Mouse (Mus musculus) natural killer cell, adult 2 months (primary cell): ENCODE results near the gene St14.

Source experiments
- DNase-seq, 2 experiments: peaks; one replicate each; pipeline ENCODE4 v3.0.0; 2022; ENCODE audit warnings: low spot score in 2 of 2

St14 gene

GRCm38 (mm10) chr9:31126079-31126478 lies 5.6 kb downstream of the St14 start:
- DNase-seq: no peak

DNA sequence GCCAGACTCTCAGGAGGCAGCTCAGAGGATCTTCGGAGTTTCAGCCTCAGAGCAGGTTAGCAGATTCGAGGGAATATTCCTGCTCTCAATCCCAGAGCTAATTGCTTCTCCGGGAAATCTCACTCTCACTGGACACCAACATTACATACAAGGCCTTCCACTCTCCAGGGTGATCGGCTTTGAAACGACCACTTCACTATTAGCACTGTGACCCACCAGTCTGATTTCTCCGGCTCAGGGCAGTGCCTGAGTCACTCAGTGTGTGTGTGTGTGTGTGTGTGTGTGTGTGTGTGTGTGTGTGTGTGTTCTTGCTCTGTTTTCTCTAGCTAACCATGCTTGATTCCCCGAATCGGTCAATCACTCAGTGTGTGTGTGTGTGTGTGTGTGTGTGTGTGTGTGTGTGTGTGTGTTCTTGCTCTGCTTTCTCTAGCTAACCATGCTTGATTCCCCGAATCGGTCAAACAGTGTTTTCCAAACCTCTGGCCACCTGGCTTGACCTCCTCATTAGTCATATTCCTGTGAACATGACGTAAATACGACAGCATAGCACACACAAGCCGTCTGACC lies 9.1 kb downstream of the St14 start:
- DNase-seq: no peak

- DNase-seq: no peak
Observed at GRCm38 (mm10) chr9:31120533-31120915, 11.1 kb downstream of the St14 start.

GRCm38 (mm10) chr9:31119882-31120532 lies 11.6 kb downstream of the St14 start:
- no peak for DNase-seq

GRCm38 (mm10) chr9:31119405-31119804 lies 12.2 kb downstream of the St14 start:
- no peak for DNase-seq

- DNase-seq: no peak
Observed at GRCm38 (mm10) chr9:31118520-31119298, 12.9 kb downstream of the St14 start.

GRCm38 (mm10) chr9:31117488-31117887 lies 14.2 kb downstream of the St14 start:
- DNase-seq: no peak

DNA sequence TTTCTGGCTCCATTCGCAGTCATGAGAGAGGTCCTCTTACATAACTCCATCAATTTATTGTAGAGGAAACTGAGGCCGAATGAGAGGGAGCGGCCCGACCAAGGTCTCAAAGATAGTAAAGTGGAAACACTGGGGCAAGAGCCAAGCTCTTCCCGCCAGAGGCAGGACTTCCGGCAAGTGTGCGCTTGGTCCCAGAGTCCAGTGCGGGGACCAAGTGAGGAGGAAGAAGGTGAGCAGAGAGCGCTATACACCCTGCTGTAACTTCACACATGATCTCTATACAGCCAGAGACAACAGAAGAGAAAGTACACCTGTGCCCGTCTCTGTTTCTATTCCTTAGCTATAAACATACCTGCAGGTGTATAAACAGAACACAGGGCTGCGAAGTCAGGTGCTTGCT lies 14.6 kb downstream of the St14 start:
- no peak for DNase-seq

DNA sequence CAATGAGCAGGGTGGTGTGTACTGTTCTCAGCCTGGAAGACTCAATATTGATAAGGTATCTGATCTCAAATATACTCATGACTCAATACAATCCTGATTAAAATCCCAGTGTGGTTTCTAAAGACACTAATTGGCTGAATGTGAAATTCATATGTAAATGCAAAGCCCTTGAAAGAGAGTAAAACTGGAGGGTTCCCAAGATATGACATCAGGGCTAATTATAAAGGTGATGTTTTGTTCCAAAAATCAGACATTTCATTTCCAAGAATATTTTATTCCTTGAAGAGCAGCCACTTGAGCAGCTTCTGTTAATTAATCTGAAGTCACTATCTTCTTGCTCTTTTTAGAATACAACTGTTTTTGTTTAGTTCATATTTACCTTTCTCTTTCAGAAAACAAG lies 16.1 kb downstream of the St14 start:
- DNase-seq: no peak

DNA sequence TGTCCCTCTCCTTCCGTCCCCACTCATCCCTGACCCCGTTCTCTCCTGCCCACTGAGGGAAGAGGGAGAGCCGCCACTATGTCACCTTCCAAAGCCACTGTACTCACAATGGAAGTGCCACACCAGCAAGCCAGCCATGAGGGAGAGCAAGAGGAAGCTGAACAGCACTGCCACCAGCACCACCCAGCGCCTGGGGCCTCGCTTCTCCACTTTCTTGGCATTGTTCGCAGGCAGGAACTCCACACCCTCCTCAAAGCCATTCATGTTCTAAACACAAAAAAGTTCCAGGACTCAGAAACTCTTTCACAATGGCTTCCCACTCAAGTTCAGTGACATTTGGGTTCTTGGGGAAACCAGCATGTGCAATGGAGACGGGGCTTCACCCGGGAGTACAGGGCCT lies 23.2 kb downstream of the St14 start:
- no peak for DNase-seq

DNA sequence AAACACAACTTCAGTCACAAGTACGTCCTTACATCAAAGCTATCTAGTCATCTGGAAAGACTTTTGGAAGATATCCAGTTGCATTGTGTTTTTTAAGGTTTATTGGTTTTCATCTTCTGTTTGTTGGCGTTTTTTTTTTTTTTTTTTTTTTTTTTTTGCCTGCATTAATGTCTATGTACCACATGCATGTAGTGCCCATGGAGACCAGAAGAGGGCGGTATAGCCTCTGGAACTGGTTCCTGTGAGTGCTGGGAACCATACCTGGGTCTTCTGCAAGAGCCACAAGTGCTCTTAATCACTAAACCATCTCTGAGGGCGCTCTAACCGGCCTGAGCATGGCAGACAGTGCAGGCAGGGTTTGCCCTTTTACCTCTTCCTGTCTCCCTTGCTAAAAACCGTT lies 33.5 kb downstream of the St14 start:
- no peak for DNase-seq

- DNase-seq: no peak
Observed at GRCm38 (mm10) chr9:31097088-31098082, 34.3 kb downstream of the St14 start.

DNA sequence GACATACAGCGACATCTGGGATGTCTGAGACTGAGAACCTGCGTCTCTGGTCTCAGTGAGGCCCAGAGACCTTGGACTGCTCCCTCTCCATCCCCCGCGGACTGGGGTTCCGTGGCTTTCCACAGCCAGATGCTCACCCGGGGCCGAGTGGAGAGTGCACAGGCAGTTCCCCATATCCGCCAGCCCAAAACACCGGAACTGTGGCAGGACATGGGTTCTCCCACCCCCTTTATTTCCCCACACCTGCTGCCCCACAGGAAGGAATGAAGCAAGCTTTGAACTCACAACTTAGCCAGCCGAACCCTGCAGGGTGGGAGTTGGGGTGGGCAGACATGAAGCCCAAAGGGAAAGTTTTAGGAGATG lies 38.8 kb downstream of the St14 start:
- no peak for DNase-seq

DNA sequence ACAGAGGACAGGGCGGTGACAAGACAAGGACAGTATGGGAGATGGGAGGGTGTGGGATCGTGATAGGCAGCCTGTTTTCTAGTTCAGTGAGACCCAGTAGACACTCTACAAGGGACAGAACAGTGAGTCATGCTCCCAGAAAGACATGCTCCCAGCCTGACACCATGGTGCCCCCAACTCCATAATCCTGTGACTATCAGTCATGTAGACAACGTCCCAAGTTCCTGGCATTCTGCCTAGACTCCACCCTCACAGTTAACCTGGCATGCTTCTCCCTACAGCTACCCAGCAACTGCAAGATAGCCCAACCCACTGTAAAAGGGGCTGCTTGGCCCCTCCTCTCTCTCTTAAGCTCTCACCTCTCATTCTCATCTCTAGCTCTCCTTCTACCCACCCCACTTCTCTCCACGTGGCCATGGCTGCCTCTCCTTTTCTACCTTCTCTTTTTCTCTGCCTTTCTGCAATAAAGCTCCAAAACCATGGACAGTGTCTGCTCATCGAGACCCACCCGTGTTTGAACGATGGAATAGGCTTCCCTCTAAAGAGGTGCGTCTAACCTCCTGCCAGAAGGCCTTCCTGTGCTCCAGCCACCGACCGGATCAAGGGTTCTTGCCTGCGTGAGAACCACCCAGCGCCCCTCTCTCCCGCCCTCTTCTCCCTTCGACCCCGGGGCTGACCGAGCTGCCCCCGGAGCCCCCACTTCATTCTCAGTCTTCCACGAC lies 39.4 kb downstream of the St14 start:
- no peak for DNase-seq

- no peak for DNase-seq
Observed at GRCm38 (mm10) chr9:31091162-31091581, 40.5 kb downstream of the St14 start.

GRCm38 (mm10) chr9:31090081-31091023 lies 41.3 kb downstream of the St14 start:
- DNase-seq: no peak

GRCm38 (mm10) chr9:31089541-31089940 lies 42.1 kb downstream of the St14 start:
- DNase-seq: no peak

DNA sequence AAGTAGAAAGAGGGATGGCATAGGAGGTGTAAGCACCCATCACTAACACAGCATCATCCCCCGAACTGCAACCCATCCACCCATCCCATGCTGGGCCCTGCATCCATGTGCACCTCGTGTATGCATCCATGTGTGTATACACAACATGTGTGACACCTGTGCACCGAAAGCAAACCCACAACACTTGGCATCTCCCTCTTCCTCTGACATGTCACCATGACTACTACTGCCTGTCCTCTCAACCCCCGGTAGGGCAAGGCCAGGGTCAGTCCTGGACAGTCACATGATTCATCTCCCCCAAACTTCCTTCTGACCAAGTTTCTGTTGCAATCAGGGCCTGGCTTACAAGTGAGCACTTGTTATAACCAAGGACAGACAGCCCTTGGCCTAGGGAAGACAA lies 42.8 kb downstream of the St14 start:
- no peak for DNase-seq

GRCm38 (mm10) chr9:31088116-31088515 lies 43.5 kb downstream of the St14 start:
- DNase-seq: no peak

DNA sequence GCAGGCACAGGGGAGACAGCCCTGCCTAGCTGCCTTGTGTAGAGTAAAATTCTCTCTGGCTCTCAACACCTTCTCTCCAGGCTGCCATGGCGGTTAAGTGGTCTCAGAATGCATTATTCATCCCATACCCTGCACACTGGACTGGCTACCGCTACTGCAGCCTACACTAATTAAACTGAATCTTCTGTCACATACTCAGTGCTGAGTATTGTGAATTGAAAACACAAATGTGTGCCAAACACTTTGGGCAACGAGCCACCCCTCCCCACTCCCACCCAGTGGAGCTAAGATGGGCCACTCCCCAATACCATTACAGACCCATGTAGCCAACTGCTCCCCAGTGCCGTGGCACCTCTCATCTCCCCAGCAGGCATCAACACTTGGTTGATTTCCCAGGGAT lies 44.2 kb downstream of the St14 start:
- no peak for DNase-seq
